Mouse (Mus musculus) midbrain, embryonic 11.5 days (tissue): ENCODE results near the gene Olfr523. TPM values are rescaled to one million over a fixed set of nuclear protein-coding genes. Genes with fewer than 3 reads are reported as not detected.
A peak's percentile ranks its signal among the peaks of the same experiment; 100 is the strongest.
"Not testable (repeated sequence)": the region's sequence is repeated elsewhere in the genome, so short reads cannot be mapped to it uniquely, and the experiment has no call there.

Experiments
- ATAC-seq: fragments of 200-750 bp; cut with Nextera tagmentation; 2 replicates; pipeline ENCODE4 v1.8.0; 2017; ENCODE audit warnings: moderate TSS enrichment, moderate library complexity; ENCODE audit not compliant: low FRiP score
- DNase-seq: peaks from one replicate; pipeline ENCODE4 v3.0.0; 2015; ENCODE audit warnings: low spot score; ENCODE audit errors: missing footprints
- H3K27ac ChIP-seq: fragments of 300-500 bp; sonication (generic); 2 replicates; pipeline ENCODE4 v1.5.1; 2014; ENCODE audit warnings: low read depth, low read length
- H3K27me3 ChIP-seq: fragments of 300-500 bp; sonication (generic); 2 replicates; pipeline ENCODE4 v1.6.1; 2014; ENCODE audit warnings: mild to moderate bottlenecking, low read length, moderate library complexity, mixed read lengths; ENCODE audit not compliant: control insufficient read depth, insufficient read depth
- H3K36me3 ChIP-seq: fragments of 300-500 bp; sonication (generic); 2 replicates; pipeline ENCODE4 v1.6.1; 2014; ENCODE audit warnings: mild to moderate bottlenecking, low read length, moderate library complexity, mixed read lengths; ENCODE audit not compliant: control insufficient read depth, insufficient read depth
- H3K4me1 ChIP-seq: fragments of 300-500 bp; sonication (generic); 2 replicates; pipeline ENCODE4 v1.6.1; 2014; ENCODE audit warnings: low read length; ENCODE audit not compliant: control insufficient read depth, insufficient read depth
- H3K4me2 ChIP-seq: fragments of 300-500 bp; sonication (generic); 2 replicates; pipeline ENCODE4 v1.6.1; 2014; ENCODE audit warnings: mild to moderate bottlenecking, moderate library complexity
- H3K4me3 ChIP-seq: fragments of 300-500 bp; sonication (generic); 2 replicates; pipeline ENCODE4 v1.5.1; 2014; ENCODE audit warnings: low read depth, low read length
- H3K9ac ChIP-seq: fragments of 300-500 bp; sonication (generic); 2 replicates; pipeline ENCODE4 v1.6.1; 2014; ENCODE audit warnings: low read length
- H3K9me3 ChIP-seq: fragments of 300-500 bp; sonication (generic); 2 replicates; pipeline ENCODE4 v1.6.1; 2016; ENCODE audit warnings: low read length; ENCODE audit not compliant: control insufficient read depth
- WGBS: fragments of 180-500 bp; shearing (Covaris S2); extraction: QIAGEN DNeasy Blood & Tissue Kit; methylation state at CpG from one replicate; pipeline ENCODE4 v1.1.7; 2014; 5-methylcytosine and 5-hydroxymethylcytosine counted together
- polyA plus RNA-seq: library from polyadenylated mRNA; unstranded; fragments of >200 nt; fragmentation: Nextera tagmentation; extraction: Ambion mirVana; gene quantifications from 2 replicates; pipeline ENCODE4 v1.2.1, GENCODE M21; 2014

The Olfr523 gene
- not detected in 2 replicates for polyA plus RNA-seq

- H3K36me3 ChIP-seq, result no peaks in the 10 kb centered on the region
- H3K27ac ChIP-seq, result no peak within 1 kb of the TSS
- DNase-seq (no peak), ATAC-seq (no peak)
- H3K4me3 ChIP-seq, result no peak within 1 kb of the TSS
- H3K9ac ChIP-seq, result no peak within 1 kb of the TSS
- H3K9me3 ChIP-seq, result no peaks in the 10 kb centered on the region
- 88% methylated on average over 1 of the region's 1 CpGs for WGBS
- H3K27me3 ChIP-seq, result no peaks in the 10 kb centered on the region
- H3K4me1 ChIP-seq, result no peaks in the 10 kb centered on the region
- H3K4me2 ChIP-seq, result no peak within 1 kb of the TSS
These were observed at the start of gene Olfr523 for GRCm38 (mm10) chr7:140172936-140173335. Gene Olfr523 (plus strand): TSS chr7:140173217.

GRCm38 (mm10) chr7:140124382-140124781 lies 48.6 kb upstream of the Olfr523 start:
- no peaks in the 10 kb centered on the region; the same call in 1 of the 2 replicates for H3K4me1 ChIP-seq
- no peak overlapping the region for H3K27ac ChIP-seq
- H3K4me2 ChIP-seq, result no peak overlapping the region
- ATAC-seq (no peak), DNase-seq (no peak)
- H3K36me3 ChIP-seq, result no peaks in the 10 kb centered on the region
- 97% methylated on average over 1 of the region's 1 CpGs for WGBS
- no peaks in the 10 kb centered on the region for H3K9me3 ChIP-seq
- no peak overlapping the region for H3K4me3 ChIP-seq
- no peak overlapping the region for H3K9ac ChIP-seq
- H3K27me3 ChIP-seq, result no peaks in the 10 kb centered on the region

GRCm38 (mm10) chr7:140125278-140126021 lies 47.6 kb upstream of the Olfr523 start:
- 2% methylated on average over 40 of the region's 40 CpGs for WGBS
- H3K4me3 ChIP-seq, result peak overlapping the region; percentile 62
- H3K27ac ChIP-seq, result no peak overlapping the region
- no peaks in the 10 kb centered on the region for H3K27me3 ChIP-seq
- peak overlapping the region; percentile 85 for H3K9ac ChIP-seq
- H3K36me3 ChIP-seq, result no peaks in the 10 kb centered on the region
- H3K4me2 ChIP-seq, result peak overlapping the region; percentile 57
- peak; percentile 99 for ATAC-seq
- H3K9me3 ChIP-seq, result no peaks in the 10 kb centered on the region
- H3K4me1 ChIP-seq, result no peaks in the 10 kb centered on the region; the same call in 1 of the 2 replicates
- peak; percentile 98 for DNase-seq

- 6% methylated on average over 5 of the region's 5 CpGs for WGBS
- H3K4me2 ChIP-seq, result peak overlapping the region; percentile 57
- H3K9me3 ChIP-seq, result no peaks in the 10 kb centered on the region
- H3K4me3 ChIP-seq, result peak overlapping the region; percentile 62
- DNase-seq (no peak), ATAC-seq (no peak; the same call in 1 of the 2 replicates)
- no peaks in the 10 kb centered on the region for H3K36me3 ChIP-seq
- no peak overlapping the region for H3K27ac ChIP-seq
- H3K4me1 ChIP-seq, result no peaks in the 10 kb centered on the region; the same call in 1 of the 2 replicates
- H3K27me3 ChIP-seq, result no peaks in the 10 kb centered on the region
- peak overlapping the region; percentile 85 for H3K9ac ChIP-seq
These were observed 47.0 kb upstream of the Olfr523 start for GRCm38 (mm10) chr7:140126022-140126350.

- 81% methylated on average over 3 of the region's 3 CpGs for WGBS
- no peak for ATAC-seq
- no peaks in the 10 kb centered on the region for H3K9me3 ChIP-seq
- no peaks in the 10 kb centered on the region for H3K27me3 ChIP-seq
- no peak for DNase-seq
- no peaks in the 10 kb centered on the region for H3K36me3 ChIP-seq
- no peak overlapping the region for H3K4me3 ChIP-seq
- no peaks in the 10 kb centered on the region; the same call in 1 of the 2 replicates for H3K4me1 ChIP-seq
- no peak overlapping the region for H3K9ac ChIP-seq
- no peak overlapping the region for H3K27ac ChIP-seq
- 0 out of 2 replicates have a peak overlapping the region, but pooled peaks have one; percentile 1 for H3K4me2 ChIP-seq
These were observed 46.1 kb upstream of the Olfr523 start for GRCm38 (mm10) chr7:140126934-140127333.

- no peak overlapping the region for H3K9ac ChIP-seq
- H3K4me2 ChIP-seq, result no peak overlapping the region
- WGBS, result 80% methylated on average over 2 of the region's 2 CpGs
- H3K27ac ChIP-seq, result no peak overlapping the region
- no peak overlapping the region for H3K4me3 ChIP-seq
- H3K27me3 ChIP-seq, result no peaks in the 10 kb centered on the region
- H3K9me3 ChIP-seq, result no peaks in the 10 kb centered on the region
- no peaks in the 10 kb centered on the region; the same call in 1 of the 2 replicates for H3K4me1 ChIP-seq
- DNase-seq (no peak), ATAC-seq (no peak)
- H3K36me3 ChIP-seq, result no peaks in the 10 kb centered on the region
These were observed 45.1 kb upstream of the Olfr523 start for GRCm38 (mm10) chr7:140127911-140128310.

GRCm38 (mm10) chr7:140132184-140132583 lies 40.8 kb upstream of the Olfr523 start:
- not testable (repeated sequence) for H3K36me3 ChIP-seq

GRCm38 (mm10) chr7:140134033-140134432 lies 39.0 kb upstream of the Olfr523 start:
- not testable (repeated sequence) for H3K27ac ChIP-seq, DNase-seq, H3K4me2 ChIP-seq, H3K4me1 ChIP-seq, H3K4me3 ChIP-seq, H3K36me3 ChIP-seq, H3K27me3 ChIP-seq, H3K9me3 ChIP-seq, H3K9ac ChIP-seq, ATAC-seq
- 94% methylated on average over 3 of the region's 7 CpGs for whole genome bisulfite sequencing

More at GRCm38 (mm10) chr7:140132184-140132583, 40.8 kb upstream of the Olfr523 start:
- H3K4me3 ChIP-seq, H3K27me3 ChIP-seq, H3K27ac ChIP-seq, DNase-seq, H3K4me1 ChIP-seq, H3K4me2 ChIP-seq, H3K9ac ChIP-seq, ATAC-seq, H3K9me3 ChIP-seq: not testable (repeated sequence)
- 94% methylated on average over 7 of the region's 7 CpGs for WGBS

- Histone ChIP-seq H3K27me3 (no peaks in the 10 kb centered on the region), H3K4me3 (no peak overlapping the region), H3K27ac (no peak overlapping the region), H3K4me2 (no peak overlapping the region), H3K9ac (no peak overlapping the region), H3K36me3 (no peaks in the 10 kb centered on the region), H3K9me3 (no peaks in the 10 kb centered on the region), H3K4me1 (peaks cover 6% of the 10 kb centered on the region)
- no peak for DNase-seq
- ATAC-seq, result no peak
- WGBS, result 89% methylated on average over 5 of the region's 5 CpGs
These were observed 37.8 kb upstream of the Olfr523 start for GRCm38 (mm10) chr7:140135106-140135770.
